Mouse (Mus musculus) adipocyte (in vitro differentiated cells): ENCODE measurements around the gene Bcorl1.
A peak's percentile ranks its signal among the peaks of the same experiment; 100 is the strongest.
"Not testable (repeated sequence)": the region's sequence is repeated elsewhere in the genome, so short reads cannot be mapped to it uniquely, and the experiment has no call there.

ENCODE experiments used
- DNase-seq: peaks from one replicate; pipeline ENCODE4 v3.0.0-alpha.2; 2016; ENCODE audit warnings: low spot score

The Bcorl1 gene

GRCm38 (mm10) chrX:48389380-48389779 lies 48.2 kb downstream of the Bcorl1 start:
- no peak for DNase-seq

GRCm38 (mm10) chrX:48399994-48400393 lies 58.8 kb downstream of the Bcorl1 start:
- peak; percentile 40 for DNase-seq

GRCm38 (mm10) chrX:48405141-48405540 lies 64.0 kb downstream of the Bcorl1 start:
- DNase-seq: peak; percentile 56

- peak; percentile 84 for DNase-seq
Observed at GRCm38 (mm10) chrX:48409611-48410387, 68.6 kb downstream of the Bcorl1 start.

GRCm38 (mm10) chrX:48410388-48410776 lies 69.2 kb downstream of the Bcorl1 start:
- DNase-seq: no peak

DNA sequence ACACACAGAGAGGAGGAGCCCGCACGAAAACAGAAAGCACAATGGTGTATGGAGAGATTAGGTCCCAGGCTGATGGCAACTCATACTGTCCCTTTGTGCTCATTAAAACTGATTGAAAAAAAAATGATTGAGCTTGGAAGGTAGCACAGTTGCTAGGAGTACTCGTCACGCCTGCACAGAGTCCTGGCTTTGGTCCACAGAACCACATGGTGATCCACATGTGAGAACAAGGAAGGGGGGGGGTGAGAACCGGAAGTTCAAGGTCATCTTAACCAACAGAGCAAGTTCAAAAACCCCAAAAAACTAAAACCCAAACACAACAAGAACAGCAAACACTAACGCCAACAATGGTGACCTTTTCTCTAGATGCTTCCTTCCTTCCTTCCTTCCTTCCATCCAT lies 71.5 kb downstream of the Bcorl1 start:
- DNase-seq: no peak

DNA sequence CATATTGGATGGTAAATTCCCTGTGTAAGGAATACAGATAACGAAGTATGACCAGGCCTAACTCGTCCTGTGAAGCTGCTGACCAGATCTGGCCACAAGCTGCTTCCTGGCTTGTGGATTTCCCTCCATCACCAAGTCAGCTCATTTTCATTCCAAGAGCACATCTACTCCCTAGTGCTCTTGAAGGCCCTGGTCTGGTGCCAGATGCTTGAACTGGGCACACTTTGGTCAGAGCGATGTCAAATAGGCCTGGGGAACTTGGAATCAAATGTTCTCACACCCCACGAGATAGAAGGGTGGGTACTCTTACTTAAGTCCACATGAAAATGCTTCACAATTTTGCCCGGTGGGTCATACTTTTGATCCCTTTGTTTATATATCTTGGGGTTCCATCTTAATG lies 73.1 kb downstream of the Bcorl1 start:
- DNase-seq: no peak

- no peak for DNase-seq
Observed at GRCm38 (mm10) chrX:48418417-48418816, 77.3 kb downstream of the Bcorl1 start.

DNA sequence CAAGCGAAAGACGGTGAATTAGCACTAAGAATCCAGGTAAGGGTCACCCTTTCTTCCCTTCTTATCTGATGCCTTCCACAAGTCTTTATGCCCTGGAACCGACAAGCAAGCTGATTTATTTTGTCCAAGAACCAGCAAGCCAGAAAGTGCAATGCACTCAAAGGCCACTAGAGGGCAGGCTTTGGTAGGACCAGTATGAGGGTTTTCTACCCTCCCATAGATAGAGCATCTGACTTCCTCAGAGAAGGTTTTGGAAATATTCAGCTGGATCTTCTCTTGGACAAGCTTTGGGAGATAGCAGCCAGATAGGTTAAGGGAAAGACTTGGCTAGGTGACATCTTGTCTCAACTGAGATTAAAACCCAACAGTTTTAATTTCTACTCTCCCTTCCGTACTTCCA lies 81.8 kb downstream of the Bcorl1 start:
- DNase-seq: peak; percentile 85

DNA sequence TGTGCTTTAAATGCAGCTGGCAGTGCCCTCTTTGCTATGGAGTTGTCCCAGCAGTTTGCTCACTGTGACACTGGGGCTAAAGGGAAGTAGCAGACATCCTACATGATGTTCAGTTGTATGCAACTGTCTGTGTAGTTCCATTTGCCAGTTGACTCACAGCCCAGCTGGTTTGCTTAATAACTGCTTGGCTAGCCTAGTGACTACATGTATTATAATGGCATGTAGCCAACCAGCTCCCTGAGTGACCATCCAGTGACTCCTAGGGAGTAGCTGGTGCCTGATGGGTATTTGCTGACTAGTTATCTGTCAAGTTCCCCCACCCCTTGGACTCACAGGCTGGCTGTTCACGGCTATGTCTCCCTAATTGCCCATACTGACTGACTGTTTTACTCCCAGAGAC lies 82.5 kb downstream of the Bcorl1 start:
- peak; percentile 86 for DNase-seq

DNA sequence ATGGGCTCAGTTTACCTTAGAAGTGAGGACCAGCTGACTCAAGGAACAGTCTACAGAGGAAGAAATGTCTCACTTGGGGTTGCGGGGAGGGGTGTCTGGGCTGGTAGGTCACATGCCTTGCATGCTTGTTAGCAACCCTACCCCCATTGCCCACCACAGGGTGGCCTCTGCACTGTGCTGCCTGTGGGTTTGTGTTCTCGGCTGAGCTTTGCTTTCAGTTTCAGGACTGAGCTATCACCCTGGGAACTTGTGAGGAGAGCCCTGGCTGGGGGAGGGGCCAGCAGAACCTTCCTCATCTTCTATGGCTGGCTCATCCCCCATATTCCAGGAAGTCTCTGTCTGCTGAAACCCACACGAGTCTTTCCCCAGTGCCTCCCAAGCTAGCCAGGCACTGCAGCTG lies 83.4 kb downstream of the Bcorl1 start:
- no peak for DNase-seq

DNA sequence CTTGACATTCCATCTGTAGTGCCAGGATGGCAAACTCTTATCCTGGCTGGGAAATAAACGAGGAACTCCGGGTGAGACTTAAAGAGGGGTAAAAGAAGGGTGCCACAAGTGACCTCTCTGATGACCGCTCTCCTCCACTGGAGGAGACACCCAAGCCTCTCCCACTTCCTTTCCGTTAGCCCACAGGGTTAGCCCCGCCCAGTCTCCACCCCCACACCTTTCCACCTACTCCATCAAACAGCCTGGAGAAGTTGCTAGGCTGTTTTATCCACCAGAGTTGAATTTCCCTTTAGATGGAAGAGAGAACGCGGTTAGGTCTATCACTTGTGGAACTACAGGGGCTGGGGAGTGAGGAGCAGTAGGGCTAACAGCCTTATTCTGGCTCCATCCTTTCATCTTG lies 84.1 kb downstream of the Bcorl1 start:
- DNase-seq: no peak

GRCm38 (mm10) chrX:48428241-48428640 lies 87.1 kb downstream of the Bcorl1 start:
- DNase-seq: no peak

DNA sequence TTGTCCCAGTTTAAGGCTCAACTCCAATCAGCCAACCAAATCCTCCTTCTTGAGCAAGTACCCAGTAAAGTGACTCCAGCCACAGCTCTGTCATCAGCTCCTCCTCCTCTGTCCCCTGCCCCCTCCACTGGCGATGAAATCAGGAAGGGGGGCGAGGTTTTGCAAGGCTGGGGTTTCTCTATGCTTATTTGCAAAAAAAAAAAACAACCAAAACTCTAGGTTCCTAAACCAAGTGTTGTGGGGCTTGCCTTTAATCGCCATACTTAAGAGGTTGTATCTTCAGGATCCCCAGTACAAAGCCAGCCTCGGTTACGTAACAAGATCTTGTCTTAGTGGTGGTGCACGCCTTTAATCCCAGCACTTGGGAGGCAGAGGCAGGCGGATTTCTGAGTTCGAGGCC lies 87.5 kb downstream of the Bcorl1 start:
- DNase-seq: no peak

- no peak for DNase-seq
Observed at GRCm38 (mm10) chrX:48429100-48429499, 87.9 kb downstream of the Bcorl1 start.

- no peak for DNase-seq
Observed at GRCm38 (mm10) chrX:48429538-48429937, 88.4 kb downstream of the Bcorl1 start.

DNA sequence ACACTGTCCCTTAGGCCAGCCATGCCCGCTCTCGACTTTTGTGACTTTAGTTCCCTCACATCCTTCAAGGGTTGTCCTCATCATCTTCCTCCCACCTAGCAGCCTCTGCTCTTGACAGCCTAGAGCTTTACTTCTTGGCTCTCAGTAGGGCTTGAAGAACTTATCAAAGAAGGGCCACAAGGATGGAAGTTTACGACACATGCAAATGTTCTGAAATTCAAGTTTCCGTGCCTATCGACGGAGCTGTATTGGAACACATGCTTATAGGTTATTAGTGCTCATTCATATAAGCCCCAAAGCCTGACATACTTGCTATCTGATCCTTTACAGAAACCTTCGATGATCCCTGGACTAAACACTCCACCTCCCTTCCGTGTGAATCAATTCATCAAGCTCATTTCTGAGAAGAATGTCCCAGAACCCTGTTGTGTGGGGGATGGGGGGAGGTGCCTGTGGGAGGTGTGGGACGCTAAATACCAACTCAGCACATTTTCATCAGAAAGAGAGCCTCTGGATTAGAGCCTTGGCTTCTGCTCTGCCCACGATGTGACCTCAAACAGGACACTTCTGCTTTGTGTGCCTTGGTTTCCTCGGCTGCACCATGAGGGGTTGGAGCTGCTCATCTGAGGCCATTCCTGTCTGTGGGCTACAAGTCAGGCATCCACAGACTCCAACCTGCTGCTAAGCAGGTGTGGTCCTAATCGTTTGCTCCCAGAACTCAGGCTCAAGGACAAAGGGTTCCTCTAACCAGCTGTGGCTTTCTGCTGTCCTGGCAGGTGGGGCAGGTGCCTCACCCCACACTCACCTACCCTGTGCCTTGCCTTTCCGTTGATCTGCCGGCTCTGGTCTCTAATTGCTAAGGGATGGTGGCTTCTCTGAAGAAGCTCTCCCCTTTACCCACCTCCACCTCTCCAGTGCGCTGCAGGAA lies 91.7 kb downstream of the Bcorl1 start:
- DNase-seq: no peak

GRCm38 (mm10) chrX:48433527-48433899 lies 92.4 kb downstream of the Bcorl1 start:
- DNase-seq: no peak

DNA sequence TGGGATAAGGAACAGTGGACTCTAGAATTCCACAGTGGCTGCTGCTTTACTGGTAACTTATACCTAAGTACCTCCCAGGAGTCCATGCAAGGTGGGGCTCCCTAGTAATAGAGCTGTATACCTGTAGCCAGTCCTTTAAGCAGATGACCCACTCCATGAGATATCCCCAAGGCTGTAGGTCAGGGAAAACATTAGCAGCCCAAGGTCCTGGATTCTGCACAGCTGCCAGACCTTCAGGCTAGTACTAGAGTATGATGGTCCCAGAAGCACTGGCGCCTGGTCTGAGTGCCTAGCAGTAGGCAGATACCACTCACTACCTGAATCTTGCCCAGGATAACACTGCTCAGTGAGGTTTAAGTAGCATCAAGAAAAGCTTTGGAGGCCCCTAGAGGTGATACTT lies 93.1 kb downstream of the Bcorl1 start:
- no peak for DNase-seq

DNA sequence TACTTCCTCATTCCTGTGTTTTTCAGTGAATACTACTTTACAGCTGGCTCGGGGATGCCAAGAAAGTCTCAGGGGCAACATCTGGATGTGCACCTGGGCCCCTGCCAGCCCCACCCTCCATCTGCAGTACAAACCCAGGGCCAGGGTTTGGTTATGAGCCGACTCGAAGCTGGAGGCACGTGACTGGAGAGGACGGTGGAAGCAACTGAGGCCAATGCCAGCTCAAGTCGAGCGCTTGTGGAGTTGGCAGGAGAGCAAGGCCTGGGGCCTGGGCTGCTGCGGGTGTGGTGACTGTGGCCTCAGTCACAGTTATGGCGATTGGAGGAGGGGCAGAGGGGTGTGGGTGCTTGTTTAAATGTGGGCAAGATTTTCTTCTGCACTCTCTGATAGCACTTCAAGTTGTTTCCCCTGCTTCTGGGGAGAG lies 94.3 kb downstream of the Bcorl1 start:
- DNase-seq: peak; percentile 65

DNA sequence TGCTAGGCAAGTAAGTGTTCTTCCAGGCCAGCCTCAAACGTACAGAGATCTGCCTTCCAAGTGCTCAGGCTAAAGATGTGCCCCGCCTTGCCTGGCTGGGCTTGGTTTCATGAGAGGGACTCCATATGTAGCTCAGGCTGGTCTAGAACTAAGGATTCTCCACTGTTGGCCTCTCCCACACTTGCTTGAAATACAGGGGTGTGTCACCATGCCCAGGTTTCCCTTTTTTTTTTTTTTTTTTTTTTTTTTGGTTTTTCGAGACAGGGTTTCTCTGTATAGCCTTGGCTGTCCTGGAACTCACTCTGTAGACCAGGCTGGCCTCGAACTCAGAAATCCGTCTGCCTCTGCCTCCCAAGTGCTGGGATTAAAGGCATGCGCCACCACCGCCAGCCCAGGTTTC lies 94.9 kb downstream of the Bcorl1 start:
- DNase-seq: not testable (repeated sequence)

GRCm38 (mm10) chrX:48439036-48439435 lies 97.9 kb downstream of the Bcorl1 start:
- DNase-seq: no peak

DNA sequence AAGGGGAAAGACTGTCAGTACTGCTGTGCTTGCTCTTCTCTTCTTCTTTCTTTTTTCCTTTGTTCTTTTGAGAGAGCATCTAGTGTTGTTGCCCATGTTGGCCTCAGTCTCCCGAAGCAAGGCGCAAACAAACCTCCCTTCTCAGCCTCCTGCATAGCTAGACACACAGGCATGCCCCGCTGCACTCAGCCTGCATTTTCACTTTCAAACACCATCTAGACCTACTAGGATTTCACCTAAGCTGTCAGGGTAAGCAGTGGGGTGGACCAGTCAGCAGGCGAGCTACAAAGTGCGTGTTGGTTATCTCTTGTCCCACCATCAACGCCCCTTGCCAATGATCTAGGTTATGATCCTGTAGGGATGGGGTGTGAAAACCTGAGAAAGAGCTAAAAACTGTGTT lies 100.4 kb downstream of the Bcorl1 start:
- DNase-seq: no peak
